Mouse (Mus musculus) intestine, embryonic 14.5 days (tissue): Measurements from ENCODE around the gene Ctsl. TPM values are rescaled to one million over a fixed set of nuclear protein-coding genes. Genes with fewer than 3 reads are reported as not detected.

Experiments used
- ATAC-seq: fragments of 200-750 bp; cut with Nextera tagmentation; replicated peaks from 2 replicates; pipeline ENCODE4 v1.8.0; 2017; ENCODE audit warnings: low read depth, moderate number of reproducible peaks, moderate TSS enrichment, moderate library complexity; ENCODE audit not compliant: low FRiP score, low TSS enrichment
- DNase-seq: peaks from one replicate; pipeline ENCODE4 v3.0.0-alpha.2; 2018; ENCODE audit warnings: low spot score
- H3K27ac ChIP-seq: fragments of 300-500 bp; sonication (generic); 2 replicates; pipeline ENCODE4 v1.5.1; 2014; ENCODE audit warnings: low read depth, mild to moderate bottlenecking, control low read depth
- H3K27me3 ChIP-seq: fragments of 300-500 bp; sonication (generic); replicated peaks from 2 replicates; pipeline ENCODE4 v1.6.1; 2014; ENCODE audit warnings: low read length, control low read depth; ENCODE audit not compliant: control insufficient read depth, insufficient read depth
- H3K36me3 ChIP-seq: fragments of 300-500 bp; sonication (generic); 2 replicates; pipeline ENCODE4 v1.6.1; 2014; ENCODE audit warnings: low read length, control low read depth; ENCODE audit not compliant: control insufficient read depth, insufficient read depth
- H3K4me1 ChIP-seq: fragments of 300-500 bp; sonication (generic); replicated peaks from 2 replicates; pipeline ENCODE4 v1.6.1; 2014; ENCODE audit warnings: low read length, control low read depth, mixed read lengths; ENCODE audit not compliant: control insufficient read depth, insufficient read depth
- H3K4me2 ChIP-seq: fragments of 300-500 bp; sonication (generic); 2 replicates; pipeline ENCODE4 v1.6.1; 2014; ENCODE audit warnings: low read length
- H3K4me3 ChIP-seq: fragments of 300-500 bp; sonication (generic); 2 replicates; pipeline ENCODE4 v1.5.1; 2014; ENCODE audit warnings: low read depth, low read length, control low read depth, mixed read lengths
- H3K9ac ChIP-seq: fragments of 300-500 bp; sonication (generic); 2 replicates; pipeline ENCODE4 v1.6.1; 2014; ENCODE audit warnings: mild to moderate bottlenecking, low read length
- H3K9me3 ChIP-seq: fragments of 300-500 bp; sonication (generic); 2 replicates; pipeline ENCODE4 v1.6.1; 2016; ENCODE audit warnings: low read length, control low read depth; ENCODE audit not compliant: control insufficient read depth
- WGBS: fragments of 180-500 bp; shearing (Covaris S2); extraction: QIAGEN DNeasy Blood & Tissue Kit; methylation state at CpG from one replicate; pipeline ENCODE4 v1.1.7; 2014; 5-methylcytosine and 5-hydroxymethylcytosine counted together
- polyA plus RNA-seq: library from polyadenylated mRNA; unstranded; fragments of >200 nt; fragmentation: Nextera tagmentation; extraction: Ambion mirVana; gene quantifications from 2 replicates; pipeline ENCODE4 v1.2.1, GENCODE M21; 2014

The Ctsl gene
- polyA plus RNA-seq, 1 experiment from 2014 or later = 167 TPM

- no peaks in the 10 kb centered on the region for H3K9me3 ChIP-seq
- WGBS = 91% methylated on average over 5 of the region's 5 CpGs
Observed at GRCm38 (mm10) chr13:64367615-64368014, 3.1 kb downstream of the Ctsl start.

DNA sequence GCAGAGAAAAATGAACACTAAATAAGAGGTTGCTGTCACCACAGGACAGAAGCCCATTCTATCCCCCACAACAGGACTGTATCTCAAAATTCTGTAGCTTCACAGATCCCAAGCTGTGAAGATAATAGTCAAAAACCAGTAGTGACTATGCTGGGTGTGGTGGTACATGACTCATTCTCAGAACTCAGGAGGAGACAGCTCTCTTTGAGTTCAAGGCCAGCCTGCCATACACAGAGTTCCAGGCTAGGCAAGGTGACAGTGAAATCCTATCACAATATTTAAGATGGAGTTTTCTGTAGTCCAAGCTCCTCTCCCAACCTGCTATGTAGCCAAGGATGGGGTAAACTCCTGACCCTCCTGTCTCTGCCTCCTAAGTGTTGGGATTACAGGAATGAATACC, 5.4 kb downstream of the Ctsl start:
- ATAC-seq (no peak), DNase-seq (no peak)
- no peak overlapping the region for H3K4me3 ChIP-seq
- no peaks in the 10 kb centered on the region for H3K27me3 ChIP-seq
- H3K9ac ChIP-seq = no peak overlapping the region
- peaks cover 8% of the 10 kb centered on the region for H3K4me1 ChIP-seq
- no peak overlapping the region for H3K27ac ChIP-seq
- H3K9me3 ChIP-seq = no peaks in the 10 kb centered on the region
- no peak overlapping the region for H3K4me2 ChIP-seq
- H3K36me3 ChIP-seq = peaks cover 58% of the 10 kb centered on the region

More at GRCm38 (mm10) chr13:64367615-64368014, 3.1 kb downstream of the Ctsl start:
- Histone ChIP-seq H3K4me1 (peaks cover 8% of the 10 kb centered on the region), H3K27me3 (no peaks in the 10 kb centered on the region), H3K4me2 (no peak overlapping the region), H3K4me3 (no peak overlapping the region), H3K9ac (no peak overlapping the region), H3K36me3 (peaks cover 53% of the 10 kb centered on the region), H3K27ac (no peak overlapping the region)
- no peak for DNase-seq
- no peak for ATAC-seq

- WGBS = 89% methylated on average over 2 of the region's 2 CpGs
- ATAC-seq = no peak
- H3K36me3 ChIP-seq = peaks cover 58% of the 10 kb centered on the region
- no peak overlapping the region for H3K4me2 ChIP-seq
- H3K9me3 ChIP-seq = no peaks in the 10 kb centered on the region
- peaks cover 5% of the 10 kb centered on the region for H3K4me1 ChIP-seq
- no peak overlapping the region for H3K27ac ChIP-seq
- no peak for DNase-seq
- no peak overlapping the region for H3K4me3 ChIP-seq
- H3K9ac ChIP-seq = no peak overlapping the region
- no peaks in the 10 kb centered on the region for H3K27me3 ChIP-seq
Observed at GRCm38 (mm10) chr13:64364258-64364657, 6.4 kb downstream of the Ctsl start.

GRCm38 (mm10) chr13:64362139-64362538, 8.6 kb downstream of the Ctsl start:
- ATAC-seq (no peak), DNase-seq (no peak)
- Histone ChIP-seq H3K9me3 (no peaks in the 10 kb centered on the region), H3K27ac (no peak overlapping the region), H3K4me1 (no peaks in the 10 kb centered on the region), H3K27me3 (no peaks in the 10 kb centered on the region), H3K9ac (no peak overlapping the region), H3K4me3 (no peak overlapping the region), H3K4me2 (no peak overlapping the region), H3K36me3 (peaks cover 50% of the 10 kb centered on the region)
- 88% methylated on average over 6 of the region's 6 CpGs for WGBS

DNA sequence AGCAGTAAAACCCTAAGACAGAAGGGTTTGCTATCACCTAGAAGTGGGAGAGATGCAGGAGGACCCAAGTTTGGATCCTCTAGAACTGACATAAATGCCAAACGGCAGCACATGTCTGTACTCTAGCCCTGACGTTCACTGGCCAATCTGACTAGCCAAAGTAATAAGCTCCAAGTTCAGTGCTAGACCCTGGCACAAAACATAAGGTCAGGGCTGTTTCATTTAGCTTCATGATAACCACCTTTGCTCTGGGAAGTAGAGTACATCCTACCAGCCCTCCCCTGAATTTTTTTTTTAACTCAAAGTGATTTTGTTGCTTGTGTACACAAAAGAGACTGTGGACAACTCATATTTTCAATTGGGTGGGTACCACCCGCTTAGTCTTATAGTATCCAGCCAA, 9.7 kb downstream of the Ctsl start:
- ATAC-seq = no peak

GRCm38 (mm10) chr13:64359702-64360101, 11.0 kb downstream of the Ctsl start:
- Histone ChIP-seq H3K27me3 (no peaks in the 10 kb centered on the region), H3K9me3 (no peaks in the 10 kb centered on the region), H3K4me3 (no peak overlapping the region), H3K4me1 (no peaks in the 10 kb centered on the region), H3K9ac (no peak overlapping the region), H3K27ac (no peak overlapping the region), H3K4me2 (no peak overlapping the region), H3K36me3 (peaks cover 25% of the 10 kb centered on the region)
- ATAC-seq (no peak), DNase-seq (no peak)
- WGBS = 93% methylated on average over 3 of the region's 3 CpGs

More for the DNA sequence above, 9.7 kb downstream of the Ctsl start:
- Histone ChIP-seq H3K9ac (no peak overlapping the region), H3K9me3 (no peaks in the 10 kb centered on the region), H3K4me1 (no peaks in the 10 kb centered on the region), H3K27ac (no peak overlapping the region), H3K4me3 (no peak overlapping the region), H3K4me2 (no peak overlapping the region), H3K36me3 (peaks cover 39% of the 10 kb centered on the region), H3K27me3 (no peaks in the 10 kb centered on the region)
- 94% methylated on average over 3 of the region's 3 CpGs for WGBS
- DNase-seq = no peak

DNA sequence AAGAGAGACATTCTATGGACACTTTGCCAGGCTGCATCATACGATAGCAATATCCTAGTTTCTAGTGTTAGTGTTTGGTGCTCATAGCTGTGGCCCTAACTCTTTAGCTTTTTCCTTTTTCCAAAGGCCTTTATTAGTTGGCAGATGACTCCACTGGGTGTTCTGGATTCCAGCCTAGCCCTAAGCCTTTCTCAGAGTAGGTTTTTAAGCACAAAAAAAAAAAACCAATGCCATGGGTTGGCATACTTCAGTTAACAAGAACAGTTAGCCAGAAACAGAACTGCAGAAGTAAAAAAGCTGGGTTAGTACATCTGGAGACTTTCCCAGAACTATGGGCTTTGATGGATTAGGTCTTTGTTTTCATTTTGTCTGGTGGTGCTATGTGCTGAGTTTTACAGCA, 12.2 kb downstream of the Ctsl start:
- peaks cover 13% of the 10 kb centered on the region for H3K36me3 ChIP-seq
- 93% methylated on average over 1 of the region's 1 CpGs for WGBS
- ATAC-seq (no peak), DNase-seq (no peak)
- no peak overlapping the region for H3K4me3 ChIP-seq
- H3K9ac ChIP-seq = no peak overlapping the region
- H3K27me3 ChIP-seq = no peaks in the 10 kb centered on the region
- H3K4me2 ChIP-seq = no peak overlapping the region
- H3K9me3 ChIP-seq = no peaks in the 10 kb centered on the region
- H3K27ac ChIP-seq = no peak overlapping the region
- H3K4me1 ChIP-seq = no peaks in the 10 kb centered on the region

DNA sequence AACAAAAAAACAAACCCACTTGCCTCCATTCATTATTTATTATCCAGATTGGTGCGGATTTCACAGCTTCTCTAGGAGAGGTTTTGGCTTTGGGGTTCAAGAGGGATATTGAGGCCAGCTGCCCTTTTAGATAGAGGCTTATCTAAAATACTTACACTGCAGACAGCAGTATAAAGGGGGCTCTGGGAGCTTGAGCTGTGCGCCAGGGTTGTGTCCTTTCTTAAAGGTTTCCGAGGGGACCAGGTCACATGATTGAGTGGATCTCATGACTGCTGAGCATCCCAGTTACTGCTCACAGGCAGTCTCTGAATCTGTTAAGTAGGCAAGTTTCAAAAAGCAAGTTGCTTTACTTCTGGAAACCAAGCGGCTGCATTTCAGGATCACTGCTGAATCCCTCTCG, 13.3 kb downstream of the Ctsl start:
- no peak for ATAC-seq
- Histone ChIP-seq H3K4me2 (no peak overlapping the region), H3K27me3 (no peaks in the 10 kb centered on the region), H3K4me3 (no peak overlapping the region), H3K36me3 (0 out of 2 replicates have a peak, but pooled peaks cover 4% of the 10 kb centered on the region), H3K9ac (no peak overlapping the region), H3K9me3 (no peaks in the 10 kb centered on the region), H3K4me1 (no peaks in the 10 kb centered on the region), H3K27ac (no peak overlapping the region)
- WGBS = 71% methylated on average over 5 of the region's 5 CpGs
- DNase-seq = no peak

DNA sequence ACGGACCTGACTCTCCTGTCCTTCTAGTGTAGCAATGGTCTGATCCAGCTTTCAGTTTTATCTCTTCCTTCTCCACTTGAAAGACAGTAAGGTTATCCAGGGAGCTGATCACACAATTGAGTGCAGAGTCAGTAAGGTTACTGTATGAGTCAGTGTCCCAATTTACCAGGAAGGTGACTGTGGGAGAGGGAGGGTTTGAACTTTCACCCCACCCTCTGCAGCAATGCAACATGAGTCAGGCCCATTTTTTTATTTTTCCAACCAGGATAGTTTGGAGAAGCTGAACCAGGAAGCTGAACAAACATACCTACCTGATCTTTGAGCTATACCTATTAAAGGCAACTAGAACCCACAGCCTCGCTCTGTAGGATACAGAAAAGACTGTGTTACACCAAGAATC, 21.2 kb downstream of the Ctsl start:
- 93% methylated on average over 2 of the region's 2 CpGs for WGBS

More for the DNA sequence above, 21.2 kb downstream of the Ctsl start:
- no peaks in the 10 kb centered on the region for H3K27me3 ChIP-seq
- no peak overlapping the region for H3K9ac ChIP-seq
- H3K4me1 ChIP-seq = no peaks in the 10 kb centered on the region
- DNase-seq (no peak), ATAC-seq (no peak)
- no peak overlapping the region for H3K4me3 ChIP-seq
- no peaks in the 10 kb centered on the region for H3K9me3 ChIP-seq
- H3K36me3 ChIP-seq = no peaks in the 10 kb centered on the region
- no peak overlapping the region for H3K27ac ChIP-seq
- H3K4me2 ChIP-seq = no peak overlapping the region
